Mouse (Mus musculus): ENCODE measurements around the gene Cdan1.

DNA sequence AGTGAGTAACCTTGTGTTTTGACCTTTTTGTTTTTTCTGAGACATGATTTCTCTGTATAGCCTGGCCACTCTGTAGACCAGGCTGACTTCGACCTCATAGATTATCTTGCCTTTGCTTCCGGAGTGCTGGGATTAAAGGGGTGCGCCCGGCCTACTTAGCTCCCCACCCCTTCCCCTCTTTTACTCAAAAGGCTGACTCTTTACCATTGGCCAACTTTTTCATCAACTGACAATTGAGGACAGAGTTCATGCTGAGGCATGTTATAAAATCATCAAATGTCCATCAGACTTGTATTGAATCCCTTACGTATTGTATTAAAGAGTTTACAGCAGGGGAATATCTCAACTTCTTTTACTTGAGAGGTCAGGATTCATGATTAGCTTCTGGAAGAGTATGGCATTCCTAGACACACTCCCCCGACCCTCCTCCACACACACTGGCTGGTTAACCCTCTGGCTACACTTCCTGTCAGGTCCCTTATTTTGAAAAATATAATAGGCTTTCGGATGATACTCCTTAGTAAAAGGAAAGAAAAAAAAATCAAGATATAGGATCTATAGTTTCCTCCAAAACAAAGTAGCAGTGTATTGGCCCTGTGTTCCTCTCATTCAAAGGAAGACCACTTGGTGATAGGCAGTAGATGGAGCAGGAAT is 117.9 kb downstream of the Cdan1 start:
- no peak for TF ChIP-seq CTCF (conservative IDR thresholded peaks at IDR 0.05; ENCODE audit: low read length)
- no peak for TF ChIP-seq NANOG (IDR thresholded peaks at IDR 0.05; ENCODE audit: borderline replicate concordance, low read length)

All from E14TG2a.4 (cell line).